Mouse (Mus musculus) lung, adult 2 months (tissue): ENCODE measurements around the gene Gm28047. TPM values are rescaled to one million over a fixed set of nuclear protein-coding genes. Genes with fewer than 3 reads are reported as not detected.

ENCODE experiments used
- DNase-seq: peaks from one replicate; pipeline ENCODE4 v3.0.0; 2022
- H3K4me1 ChIP-seq: fragments of 200-500 bp; 2 replicates; pipeline ENCODE4 v1.6.1; 2011; ENCODE audit warnings: low read length; ENCODE audit not compliant: control insufficient read depth, insufficient read depth
- H3K4me3 ChIP-seq: fragments of 200-500 bp; replicated peaks from 2 replicates; pipeline ENCODE3; 2011; ENCODE audit warnings: low read depth, mild to moderate bottlenecking, control low read depth, low read length; ENCODE audit errors: extremely low read depth
- CTCF ChIP-seq: fragments of 200-500 bp; IDR thresholded peaks from 2 replicates; pipeline ENCODE4 v1.5.1; 2011; ENCODE audit warnings: mild to moderate bottlenecking, low read length, control low read depth; ENCODE audit not compliant: insufficient read depth
- POLR2A ChIP-seq: fragments of 200-500 bp; IDR thresholded peaks from 2 replicates; pipeline ENCODE4 v1.6.1; 2011; ENCODE audit warnings: low read depth, mild to moderate bottlenecking, control low read depth, low read length, borderline replicate concordance; ENCODE audit errors: extremely low read depth
- WGBS: fragments of 180-500 bp; shearing (Covaris S2); methylation state at CpG from one replicate; pipeline ENCODE4 v1.1.7; 2018; 5-methylcytosine and 5-hydroxymethylcytosine counted together
- polyA plus RNA-seq: library from polyadenylated mRNA; depleted of rRNA; stranded (reverse); fragments of >200 nt; gene quantifications from 2 replicates; pipeline ENCODE4 v1.2.3, GENCODE M21; 2012; rRNA removed

Gene Gm28047
- polyA plus RNA-seq, 1 experiment = 0.11 TPM

GRCm38 (mm10) chr15:102474520-102474919 lies 150.3 kb downstream of the Gm28047 start:
- TF ChIP-seq CTCF = no peak
- TF ChIP-seq POLR2A = no peak

More at GRCm38 (mm10) chr15:102474520-102474919, 150.3 kb downstream of the Gm28047 start:
- peaks cover 10% of the 10 kb centered on the region for H3K4me1 ChIP-seq
- no peak overlapping the region for H3K4me3 ChIP-seq
- DNase-seq = no peak
- 83% methylated on average over 2 of the region's 2 CpGs for WGBS

Other genes with a start within 250 kb of the Gm28047 start
- 18.5 and 20.0 TPM in 2 replicates for gene Sp1, start 218.9 kb downstream of the Gm28047 start, polyA plus RNA-seq
- 20.8 and 21.1 TPM in 2 replicates for gene Amhr2, start 179.7 kb downstream of the Gm28047 start, polyA plus RNA-seq
- 216 and 271 TPM in 2 replicates for gene Prr13, start 166.0 kb downstream of the Gm28047 start, polyA plus RNA-seq
- gene Pcbp2, start 154.5 kb downstream of the Gm28047 start, polyA plus RNA-seq = 378 and 395 TPM in 2 replicates
- not detected in 2 replicates for gene Gm10337, start 121.3 kb downstream of the Gm28047 start, polyA plus RNA-seq
- 9.9 and 13.1 TPM in 2 replicates for gene Map3k12, start 108.0 kb downstream of the Gm28047 start, polyA plus RNA-seq
- gene Tarbp2, start 106.9 kb downstream of the Gm28047 start, polyA plus RNA-seq = 51.7 and 61.1 TPM in 2 replicates
- 8.8 and 11.0 TPM in 2 replicates for gene Npff, start 100.1 kb downstream of the Gm28047 start, polyA plus RNA-seq
- 90.4 and 119 TPM in 2 replicates for gene Atf7, start 397 bp upstream of the Gm28047 start, polyA plus RNA-seq
- gene Atp5g2, start 47.3 kb upstream of the Gm28047 start, polyA plus RNA-seq = 250 and 262 TPM in 2 replicates
- gene Calcoco1, start 97.1 kb upstream of the Gm28047 start, polyA plus RNA-seq = 76.5 and 105 TPM in 2 replicates